Comparison of ENCODE assay signal across 15 mouse cellular contexts in genomic region chr10:26920383-26920979, GRCm38 (mm10).
DNase-seq lines count a peak whose midpoint lies in the region; ATAC-seq and TF ChIP-seq lines count a peak whose summit lies in the region.
"Had no signal": no experiment of that assay in that cellular context is flagged by ENCODE, and none has a peak within 500 bp of the region (broad histone marks: within the 10 kb centered on the region; RNA-seq: fewer than 3 reads in every experiment).

No protein-coding gene starts in this region.

- H3K27ac ChIP-seq in liver, adult 2 months (replicated peaks; ENCODE audit: insufficient read depth, low read depth, low read length), result peak overlapping the region; percentile 22
- H3K27ac ChIP-seq in stomach, embryonic 15.5 days, result no peak overlapping the region
- H3K27ac ChIP-seq: hindbrain, embryonic 15.5 days; lung, embryonic 15.5 days had no signal

- H3K36me3 ChIP-seq in liver, adult 2 months (ENCODE audit: control insufficient read depth, insufficient read depth, low read length), result peaks cover 3% of the 10 kb centered on the region
- H3K36me3 ChIP-seq in stomach, embryonic 15.5 days, result no peaks in the 10 kb centered on the region
- H3K36me3 ChIP-seq: hindbrain, embryonic 15.5 days; lung, embryonic 15.5 days had no signal

- DNase-seq in adrenal gland, postnatal 10 days, result peak; percentile 10
- no peak for DNase-seq in adrenal gland, postnatal 14 days
- DNase-seq in kidney, adult 9 months, result peak; percentile 91
- peak; percentile 91 for DNase-seq in liver, adult 2 months (ENCODE audit: extremely low read depth, low read depth, low spot score)
- no peak for DNase-seq in cerebellum, adult 11-12 months
- no peak for DNase-seq in spleen, postnatal 14 days (ENCODE audit: low spot score in 2 of 2)
- DNase-seq in left cerebral cortex, adult 9 months (ENCODE audit: low spot score in 2 of 2), result no peak
- DNase-seq: cerebellum, adult 9-10 months; heart, postnatal 14 days; right cerebral cortex, postnatal 25 days; thymus, postnatal 36 days had no signal

- no peak for TF ChIP-seq CTCF in liver, adult 2 months (IDR thresholded peaks at IDR 0.05; ENCODE audit: low read depth, low read length)

- no peak overlapping the region for H3K4me3 ChIP-seq in liver, adult 2 months (ENCODE audit: insufficient read depth, low read depth, low read length)
- H3K4me3 ChIP-seq in stomach, embryonic 15.5 days (replicated peaks), result no peak overlapping the region
- H3K4me3 ChIP-seq: hindbrain, embryonic 15.5 days; lung, embryonic 15.5 days had no signal

- 23% methylated on average over 8 of the region's 8 CpGs for WGBS in liver, adult 2 months
- WGBS in stomach, embryonic 15.5 days, result 54% methylated on average over 8 of the region's 8 CpGs

- no peak overlapping the region for H3K4me2 ChIP-seq in stomach, embryonic 15.5 days
- H3K4me2 ChIP-seq: hindbrain, embryonic 15.5 days; lung, embryonic 15.5 days had no signal

- peaks cover 3% of the 10 kb centered on the region; the same call in 1 of the 2 replicates for H3K4me1 ChIP-seq in liver, adult 2 months (ENCODE audit: control insufficient read depth, insufficient read depth, low read length)
- no peaks in the 10 kb centered on the region for H3K4me1 ChIP-seq in stomach, embryonic 15.5 days
- H3K4me1 ChIP-seq: hindbrain, embryonic 15.5 days; lung, embryonic 15.5 days had no signal

- H3K79me2 ChIP-seq in liver, adult 2 months (ENCODE audit: control insufficient read depth, insufficient read depth, low read length), result no peaks in the 10 kb centered on the region

- no peak for TF ChIP-seq POLR2A in liver, adult 2 months (IDR thresholded peaks at IDR 0.05; ENCODE audit: extremely low read depth, insufficient read depth, low read length)

- no peak overlapping the region for H3K9ac ChIP-seq in liver, adult 2 months (ENCODE audit: low read depth, low read length)
- H3K9ac ChIP-seq in stomach, embryonic 15.5 days, result no peak overlapping the region
- H3K9ac ChIP-seq: hindbrain, embryonic 15.5 days; lung, embryonic 15.5 days had no signal

- no peaks in the 10 kb centered on the region for H3K27me3 ChIP-seq in liver, adult 2 months (ENCODE audit: control insufficient read depth, insufficient read depth, low read length)
- H3K27me3 ChIP-seq in stomach, embryonic 15.5 days (replicated peaks), result no peaks in the 10 kb centered on the region
- H3K27me3 ChIP-seq: CH12.LX; hindbrain, embryonic 15.5 days; lung, embryonic 15.5 days had no signal

- no peaks in the 10 kb centered on the region for H3K9me3 ChIP-seq in stomach, embryonic 15.5 days
- H3K9me3 ChIP-seq: hindbrain, embryonic 15.5 days; lung, embryonic 15.5 days had no signal

- peak; percentile 65; the same call in 1 of the 2 replicates for ATAC-seq in stomach, embryonic 15.5 days (ENCODE audit: insufficient read depth, low FRiP score, low read depth)

Comparison
In these comparisons a context has a peak if more than half of its experiments do, and no peak if none do; other contexts are left out.
1. DNase-seq: peak in adrenal gland, postnatal 10 days (single experiment), kidney, adult 9 months (single experiment) and liver, adult 2 months (single experiment); none in adrenal gland, postnatal 14 days (single experiment), cerebellum, adult 11-12 months (single experiment), spleen, postnatal 14 days (0 of 2) and left cerebral cortex, adult 9 months (0 of 2).